Mouse (Mus musculus): ENCODE data around the gene Izumo1.
"Not testable (repeated sequence)": the region's sequence is repeated elsewhere in the genome, so short reads cannot be mapped to it uniquely, and the experiment has no call there.

Gene Izumo1

DNA sequence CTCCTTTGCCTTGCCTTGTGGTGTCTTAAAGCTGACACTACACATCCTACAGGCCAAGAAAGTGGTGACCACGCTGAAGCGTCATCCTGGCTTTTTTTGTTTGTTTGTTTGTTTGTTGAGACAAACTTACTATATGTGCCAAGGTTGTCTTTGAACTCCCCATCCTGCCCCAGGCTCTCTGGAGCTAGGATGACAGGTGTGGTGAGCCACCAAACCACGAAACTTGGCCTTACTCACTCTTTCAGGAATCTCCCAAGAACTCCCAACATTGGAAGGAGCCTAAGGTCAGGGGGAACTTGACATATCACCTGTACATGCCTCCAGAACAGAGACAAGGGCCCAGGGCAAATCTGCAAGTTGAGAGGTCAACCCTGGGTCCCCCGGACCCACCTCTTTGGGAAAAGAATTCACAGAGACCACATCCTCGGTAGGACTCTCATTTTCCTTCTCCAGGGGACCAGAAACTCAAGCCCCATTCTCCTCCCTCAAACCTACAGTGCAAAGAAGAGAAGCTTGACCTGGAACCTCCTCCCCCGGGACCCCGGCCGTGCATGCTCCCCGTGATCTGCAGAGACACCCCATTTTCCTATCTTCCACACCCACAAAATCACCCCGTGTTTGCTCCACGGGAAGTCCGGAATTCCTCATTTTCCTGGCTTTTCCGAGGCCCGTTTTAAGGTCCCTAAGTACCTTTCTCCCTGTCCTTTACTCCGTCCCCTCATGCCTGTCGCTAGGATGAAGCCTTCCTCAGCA, 21.1 kb downstream of the Izumo1 start:
- DNase-seq (ENCODE audit: low read depth, low spot score) = no peak

DNA sequence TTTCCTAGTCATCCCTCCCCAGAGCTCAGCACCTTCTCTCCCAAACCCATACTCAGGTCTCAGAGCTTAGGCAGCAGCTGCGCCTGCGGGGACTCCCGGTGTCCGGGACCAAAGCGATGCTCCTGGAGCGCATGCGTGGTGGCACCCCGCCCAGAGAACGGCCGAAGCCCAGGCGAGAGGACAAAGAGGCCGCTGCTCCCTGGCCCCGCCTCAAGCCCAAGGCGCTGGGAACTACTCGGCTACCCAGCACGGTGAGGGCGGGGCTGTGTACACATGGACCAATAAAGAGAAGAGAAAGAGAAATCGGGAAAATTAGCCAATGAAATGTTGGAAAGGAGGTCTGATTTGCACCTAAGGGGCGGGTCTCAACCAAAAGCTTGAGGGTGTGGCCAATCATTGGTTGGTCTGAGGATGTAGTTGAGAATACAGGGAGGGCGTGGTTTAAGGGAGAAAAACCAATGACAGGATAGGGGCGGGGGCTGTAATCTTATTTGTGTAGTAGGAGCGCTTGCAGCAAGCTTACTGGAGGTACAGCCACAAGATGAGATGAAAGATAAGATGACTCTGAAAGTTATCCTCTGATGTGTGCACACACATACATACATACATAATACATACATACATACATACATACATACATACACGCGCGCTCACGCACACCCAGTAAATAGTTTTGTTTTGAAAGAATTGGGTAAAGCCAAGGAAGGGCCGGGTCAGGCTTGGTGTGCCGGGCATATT, 22.0 kb downstream of the Izumo1 start:
- peak; percentile 78 for DNase-seq (ENCODE audit: low read depth, low spot score)

DNA sequence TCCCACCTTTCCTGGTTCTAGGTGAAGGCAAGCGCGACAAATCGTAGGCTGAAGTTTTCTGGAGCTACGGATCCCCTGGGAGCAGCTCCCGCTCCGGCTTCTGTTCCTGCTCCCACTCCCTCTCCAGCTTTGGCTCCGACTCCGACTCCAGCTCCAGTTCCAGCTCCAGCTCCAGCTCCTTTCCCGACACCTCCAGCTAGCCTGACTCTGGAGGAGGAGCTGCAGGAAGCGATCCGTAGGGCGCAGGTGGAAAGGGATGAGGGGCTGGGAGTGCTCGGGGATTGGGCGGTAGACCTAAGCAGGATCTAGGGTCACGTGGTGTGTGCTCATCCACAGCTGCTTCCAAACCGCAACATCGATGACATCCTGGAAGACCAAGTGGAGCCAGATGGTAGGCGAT, 22.6 kb downstream of the Izumo1 start:
- DNase-seq (ENCODE audit: low read depth, low spot score) = peak; percentile 56

DNA sequence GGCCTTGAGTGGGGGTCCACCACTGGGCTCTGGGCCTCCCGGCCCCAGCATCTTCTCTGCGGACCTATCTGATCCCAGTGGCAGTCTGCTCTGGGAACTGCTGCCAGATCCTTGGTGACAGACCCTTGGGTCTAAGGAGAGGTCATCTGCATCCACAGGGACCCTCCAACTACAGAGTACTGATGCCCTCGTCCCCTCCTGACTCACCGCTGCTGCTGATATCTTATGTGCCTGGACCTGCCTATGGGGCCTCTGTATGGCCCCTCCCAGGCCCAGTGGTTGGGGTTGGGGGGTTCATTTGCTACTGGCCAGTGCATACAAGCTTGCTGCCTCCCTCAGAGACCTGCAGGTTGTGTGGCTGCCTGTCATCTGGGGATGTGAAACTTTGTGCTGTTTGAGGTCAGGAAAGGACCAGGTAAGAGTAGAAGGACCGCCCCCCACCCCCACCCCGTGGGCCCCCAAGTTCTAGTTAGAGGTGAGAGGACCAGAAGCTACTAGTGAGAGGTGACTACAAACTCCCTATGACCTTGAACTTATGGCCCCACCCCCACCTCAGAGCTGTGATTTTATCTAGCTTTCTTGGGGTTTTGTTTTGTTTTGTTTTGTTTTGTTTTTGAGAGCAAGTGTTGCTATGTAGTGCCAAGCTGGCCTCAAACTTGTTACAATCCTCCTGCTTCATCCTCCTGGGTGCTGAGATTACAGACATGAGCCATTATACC, 23.4 kb downstream of the Izumo1 start:
- DNase-seq (ENCODE audit: low read depth, low spot score) = no peak

DNA sequence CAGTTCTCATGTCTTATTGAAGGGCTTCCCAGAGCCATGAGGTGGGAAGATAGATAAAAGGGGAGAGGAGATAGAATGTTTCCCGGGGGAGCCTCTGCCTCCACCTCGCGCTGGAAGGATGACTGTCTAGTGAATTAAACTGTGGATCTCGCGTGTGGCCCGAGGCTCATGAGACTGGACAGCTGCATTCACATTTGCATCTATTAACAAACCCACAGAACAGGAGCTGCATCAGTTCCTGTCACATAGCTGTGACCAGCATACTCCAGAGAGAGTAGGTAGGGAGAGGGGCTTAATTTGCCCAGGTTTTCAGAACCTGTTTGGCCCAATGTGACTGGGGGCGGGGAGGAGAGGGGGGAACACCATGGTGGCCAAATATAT, 24.0 kb downstream of the Izumo1 start:
- no peak for DNase-seq (ENCODE audit: low read depth, low spot score)

DNA sequence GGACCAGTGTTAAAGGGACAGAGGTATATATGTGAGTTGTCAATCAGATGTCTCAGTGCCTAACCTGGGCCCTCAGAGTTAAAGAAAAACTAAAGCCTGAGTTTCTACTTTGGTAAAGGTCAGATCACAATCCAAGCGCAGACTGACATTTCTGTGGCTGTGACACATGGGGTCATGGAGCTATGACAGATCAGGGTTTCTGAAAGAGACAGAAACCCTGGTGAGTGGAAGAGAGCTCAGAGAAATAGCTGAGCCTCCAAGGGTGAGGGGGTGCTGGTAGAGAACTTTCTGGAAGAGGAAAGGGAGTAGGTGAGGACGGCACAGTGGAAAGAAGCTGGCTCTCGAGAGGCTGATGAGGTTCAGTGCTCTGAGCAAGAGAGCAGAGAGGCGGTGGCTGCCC, 25.1 kb downstream of the Izumo1 start:
- no peak for DNase-seq (ENCODE audit: low read depth, low spot score)

DNA sequence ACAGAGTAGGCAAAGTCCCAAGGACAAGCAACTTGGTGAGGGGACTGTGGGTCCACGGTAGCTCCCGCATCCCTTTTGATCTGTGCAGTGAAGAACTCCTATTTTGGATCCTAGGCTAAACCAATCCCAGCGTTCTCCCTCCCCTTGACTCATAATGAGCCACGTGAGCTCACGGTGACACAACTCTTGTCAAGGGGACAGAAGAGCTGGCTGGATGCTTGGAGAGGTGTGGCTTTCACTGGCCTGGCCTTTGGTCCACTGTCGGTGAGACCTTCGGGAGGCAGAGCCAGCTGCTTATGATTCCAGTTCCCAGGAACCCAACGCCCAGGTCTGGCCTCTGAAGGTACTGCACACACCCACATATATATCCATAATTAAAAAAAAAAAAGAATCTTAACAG, 27.7 kb downstream of the Izumo1 start:
- DNase-seq (ENCODE audit: low read depth, low spot score) = no peak

DNA sequence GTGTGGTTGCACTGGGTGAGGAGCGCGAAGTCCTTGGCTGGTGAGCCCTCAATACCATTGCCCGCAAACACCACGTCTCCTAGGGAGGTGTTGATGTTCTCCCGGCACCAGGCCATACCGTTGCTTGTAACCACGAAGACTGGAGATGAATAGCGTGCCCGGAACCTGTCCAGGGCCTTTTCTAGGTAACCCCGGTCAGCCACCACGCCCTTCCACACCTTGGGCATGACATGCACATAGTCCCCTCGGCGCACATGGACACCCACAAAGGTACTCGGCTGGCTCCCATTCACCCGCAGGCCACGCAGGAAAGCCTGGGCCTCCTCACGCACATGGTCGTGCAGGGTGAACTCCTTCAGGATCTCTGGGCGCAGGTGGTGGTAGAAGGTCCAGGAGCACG, 28.9 kb downstream of the Izumo1 start:
- DNase-seq (ENCODE audit: low read depth, low spot score) = not testable (repeated sequence)

DNA sequence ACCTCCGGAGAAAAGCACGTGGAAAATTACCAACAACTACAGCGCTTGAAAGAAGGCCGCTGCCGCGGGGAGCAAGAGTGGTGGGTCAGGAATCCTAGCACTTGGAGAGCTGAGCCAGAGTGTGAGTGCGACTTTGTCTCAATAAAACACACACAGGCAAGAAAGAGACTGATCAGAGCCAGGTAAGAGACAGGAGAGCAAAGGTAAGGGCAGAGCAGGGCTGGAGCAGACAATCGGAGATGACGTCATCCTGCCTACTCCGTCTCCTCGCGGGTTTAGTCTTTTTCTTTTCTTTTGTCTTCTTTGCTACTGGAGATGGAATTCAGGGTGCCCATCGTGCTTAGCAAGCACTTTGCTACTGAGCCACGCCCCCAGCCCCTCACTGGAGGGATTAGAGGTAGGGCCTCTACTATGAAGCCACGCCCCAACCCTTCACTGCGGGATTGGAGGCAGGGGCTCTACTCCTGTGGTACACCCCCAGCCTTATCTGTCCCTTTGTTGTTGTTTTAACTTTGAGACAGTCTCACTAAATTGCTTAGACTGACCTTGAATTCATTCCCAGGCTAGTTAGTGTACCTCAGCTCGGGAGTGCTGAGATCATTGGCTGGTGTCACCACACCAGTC, 32.9 kb downstream of the Izumo1 start:
- no peak for DNase-seq (ENCODE audit: low read depth, low spot score)

DNA sequence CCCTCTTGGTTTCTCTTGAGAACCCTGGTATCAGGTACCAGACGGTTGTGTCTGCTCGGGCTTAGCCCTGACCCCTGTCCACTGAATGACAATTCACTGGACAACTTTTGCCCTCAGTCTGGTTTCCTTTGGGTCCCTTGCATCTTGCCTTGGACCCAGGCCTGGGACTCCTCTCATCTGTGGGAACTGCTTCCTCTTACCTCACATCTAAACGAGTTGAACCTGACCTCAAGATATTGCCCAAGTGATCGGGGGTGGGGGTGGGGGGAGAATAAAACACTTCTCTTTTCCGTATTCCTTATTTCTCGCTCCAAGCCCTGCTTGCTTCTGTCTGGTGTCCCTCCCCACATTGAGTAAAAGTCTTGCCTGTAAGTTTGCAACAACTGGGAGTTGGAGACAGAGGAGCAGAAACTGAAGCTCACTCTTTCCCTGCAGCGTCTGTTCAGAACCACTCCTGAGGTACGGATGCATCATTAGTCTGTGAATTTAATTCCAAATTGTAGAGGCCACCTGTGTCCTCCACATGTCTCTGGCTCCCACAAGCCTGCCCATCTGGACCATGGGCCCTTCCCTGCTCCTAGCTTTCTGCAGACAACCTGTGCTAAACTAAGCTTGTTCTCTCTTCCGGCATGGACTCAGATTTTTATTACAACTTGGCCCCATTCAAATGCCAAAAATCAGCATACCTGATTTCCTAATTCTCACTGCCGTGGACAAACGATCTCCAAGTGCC, 39.3 kb downstream of the Izumo1 start:
- no peak for DNase-seq (ENCODE audit: low read depth, low spot score)

DNA sequence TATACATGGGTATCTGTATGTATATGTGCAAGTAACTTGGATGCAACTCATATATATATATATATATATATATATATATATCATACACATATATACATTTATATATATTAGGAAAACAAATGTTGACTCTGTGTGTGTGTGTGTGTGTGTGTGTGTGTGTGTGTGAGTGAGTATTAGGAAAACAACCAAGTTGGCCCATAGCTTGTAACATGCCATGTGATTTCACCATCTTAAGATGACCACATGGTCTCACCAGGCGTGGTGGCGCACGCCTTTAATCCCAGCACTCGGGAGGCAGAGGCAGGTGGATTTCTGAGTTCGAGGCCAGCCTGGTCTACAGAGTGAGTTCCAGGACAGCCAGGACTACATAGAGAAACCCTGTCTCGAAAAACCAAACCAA, 40.1 kb downstream of the Izumo1 start:
- not testable (repeated sequence) for DNase-seq (ENCODE audit: low read depth, low spot score)

DNA sequence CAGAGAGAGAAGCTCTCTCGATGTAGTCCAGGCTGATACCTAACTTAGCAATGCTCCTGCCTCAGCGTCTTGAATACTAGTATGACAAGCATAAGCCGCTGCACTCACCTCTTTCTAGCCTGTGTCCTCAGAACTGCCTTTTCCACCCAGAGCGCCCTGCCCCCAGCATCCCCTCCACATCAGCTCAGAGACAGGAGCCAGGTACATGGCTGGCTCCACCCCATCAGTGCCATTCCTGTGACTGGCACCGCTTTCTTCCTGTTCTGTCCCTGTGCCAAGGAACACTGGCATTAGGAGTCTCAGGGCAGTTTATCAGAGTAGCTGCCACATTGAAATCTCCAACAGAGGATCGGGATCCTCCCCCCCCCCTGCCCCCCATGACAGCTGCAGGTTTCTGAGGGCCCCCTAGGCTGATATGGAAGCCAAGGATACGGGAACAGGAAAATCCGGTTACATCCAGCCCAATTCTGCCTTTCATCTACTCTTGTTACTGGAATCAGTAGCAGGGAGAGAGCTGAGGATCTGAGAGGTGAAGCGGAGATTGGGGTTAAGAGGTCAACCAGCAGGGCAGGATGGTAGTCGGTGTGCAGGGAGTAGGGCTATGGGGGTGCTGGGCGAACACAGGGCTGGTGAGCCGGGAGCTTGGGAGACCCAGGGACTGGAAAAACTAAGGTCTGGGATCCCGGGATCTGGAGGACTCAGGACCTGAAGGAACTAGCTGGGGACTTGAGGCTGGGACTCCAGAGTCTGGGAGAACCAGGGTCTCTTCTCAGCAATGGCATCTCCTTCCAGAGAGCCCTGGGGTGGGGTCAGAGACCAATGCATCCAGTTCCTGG, 43.9 kb downstream of the Izumo1 start:
- no peak for DNase-seq (ENCODE audit: low read depth, low spot score)

DNA sequence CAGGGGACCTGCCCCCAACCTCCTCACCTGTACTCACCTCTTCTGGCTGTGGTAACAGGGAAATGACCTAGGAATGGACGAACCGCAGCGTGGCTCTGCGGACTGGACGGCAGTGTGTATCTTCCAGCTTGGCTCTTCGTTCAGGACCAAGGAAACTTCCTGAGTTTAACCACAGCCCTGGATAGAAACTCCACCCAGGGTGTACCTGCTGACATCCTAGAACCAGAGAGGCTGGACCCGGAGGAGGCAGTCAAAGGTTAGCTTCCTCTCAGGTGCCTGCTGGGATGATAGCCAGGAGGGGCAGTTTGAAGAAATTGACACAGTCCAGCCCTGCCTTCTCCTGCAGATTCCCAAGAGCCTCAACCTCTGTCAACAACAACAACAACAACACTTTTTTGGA, 44.5 kb downstream of the Izumo1 start, which contains the start of gene Fut2:
Gene Fut2, minus strand, starts transcription at position 234 of the 400 bp plus-strand sequence.
- no peak for DNase-seq (ENCODE audit: low read depth, low spot score)

DNA sequence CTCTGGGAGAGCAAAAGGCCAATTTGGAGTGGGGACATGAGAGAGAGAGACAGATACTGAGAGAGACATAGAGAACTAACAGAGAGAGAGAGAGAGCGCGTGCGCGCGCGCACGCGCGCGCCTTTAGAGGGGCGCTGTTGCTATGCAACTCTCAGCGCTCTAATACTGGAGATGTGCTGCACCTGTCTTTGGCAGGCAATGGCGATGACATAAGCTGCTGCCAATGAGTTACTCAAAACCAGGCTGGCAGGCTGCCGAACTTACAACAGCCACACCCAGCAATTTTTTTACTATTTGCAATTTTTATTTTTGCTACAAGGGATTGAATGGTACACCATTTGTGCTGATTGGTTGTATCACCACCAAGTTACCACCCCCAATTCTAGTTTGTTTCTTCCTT, 46.1 kb downstream of the Izumo1 start:
- DNase-seq (ENCODE audit: low read depth, low spot score) = no peak

DNA sequence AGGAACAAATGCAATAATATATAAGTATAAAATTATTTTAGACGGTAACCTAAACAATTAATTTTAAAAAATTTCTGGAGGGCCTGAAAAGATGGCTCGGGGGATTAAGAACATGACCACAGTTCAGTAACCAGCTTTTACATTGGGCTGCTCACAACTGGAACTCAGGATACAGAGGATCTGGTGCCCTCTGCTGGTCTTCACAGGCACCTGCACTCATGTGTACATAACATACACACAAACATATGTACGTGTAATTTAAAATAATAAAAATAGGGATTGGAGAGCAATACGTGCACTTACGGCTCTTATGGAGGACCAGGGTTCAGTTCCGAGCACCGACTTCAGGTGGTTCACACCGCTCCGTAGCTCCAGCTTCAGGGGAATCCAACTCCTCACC, 47.3 kb downstream of the Izumo1 start:
- DNase-seq (ENCODE audit: low read depth, low spot score) = no peak

DNA sequence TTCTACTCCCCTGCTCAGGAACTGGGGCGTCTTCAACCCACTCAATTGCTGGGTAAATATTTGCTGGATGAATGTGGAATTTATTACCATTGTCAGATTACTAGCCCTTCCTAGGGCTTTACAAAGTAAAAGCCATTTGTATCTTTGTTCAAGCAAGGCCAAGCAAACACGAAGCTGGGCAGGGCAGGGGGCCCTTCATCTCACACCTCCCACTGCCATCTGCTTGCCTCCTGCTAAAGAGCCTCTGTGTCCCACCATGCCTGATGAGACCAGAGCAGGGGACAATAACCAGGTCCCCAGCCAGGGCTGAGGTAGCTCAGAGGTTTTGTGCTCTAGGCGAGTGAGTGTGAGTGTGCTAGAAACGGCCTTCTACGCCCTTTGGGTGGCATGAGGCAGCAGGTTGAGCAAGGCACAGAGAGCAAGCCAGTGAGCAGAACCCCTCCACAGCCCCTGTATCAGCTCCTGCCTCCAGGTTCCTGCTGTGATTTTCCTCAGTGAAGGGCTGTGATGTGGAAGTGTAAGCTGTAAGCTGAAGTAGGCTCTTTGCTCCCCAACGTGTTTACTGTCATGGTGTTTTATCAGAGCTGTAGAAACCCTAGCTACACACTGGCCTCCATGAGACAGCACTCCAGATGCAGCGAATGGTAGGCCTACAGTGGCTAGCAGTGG, 56.1 kb downstream of the Izumo1 start:
- no peak for DNase-seq (ENCODE audit: low read depth, low spot score)
